Mouse (Mus musculus) liver, adult 2 months (tissue): Measurements from ENCODE around the gene Pard3.

Source experiments
- CTCF ChIP-seq: fragments of 200-500 bp; IDR thresholded peaks from 2 replicates; pipeline ENCODE4 v1.5.1; 2011; ENCODE audit warnings: low read depth, low read length, control low read depth
- POLR2A ChIP-seq: fragments of 200-500 bp; IDR thresholded peaks from 2 replicates; pipeline ENCODE4 v1.6.1; 2011; ENCODE audit warnings: low read length, control low read depth; ENCODE audit not compliant: insufficient read depth; ENCODE audit errors: extremely low read depth

GRCm38 (mm10) chr8:127070225-127070624 lies 6.5 kb downstream of the Pard3 start:
- TF ChIP-seq CTCF, result no peak
- no peak for TF ChIP-seq POLR2A
